Mouse (Mus musculus): ENCODE results near the gene Cav3. TPM values are rescaled to one million over a fixed set of nuclear protein-coding genes. Genes with fewer than 3 reads are reported as not detected.

Cav3 gene
- polyA plus RNA-seq, 1 experiment from 2014 or later = 0.16 TPM

- WGBS = 91% methylated on average over 3 of the region's 3 CpGs
- peaks cover 25% of the 10 kb centered on the region for H3K4me1 ChIP-seq
- no peak for DNase-seq (ENCODE audit: low spot score)
Observed at GRCm38 (mm10) chr6:112498716-112499115, 39.4 kb downstream of the Cav3 start.

GRCm38 (mm10) chr6:112499456-112499855 is 40.2 kb downstream of the Cav3 start:
- no peaks in the 10 kb centered on the region for H3K36me3 ChIP-seq
- WGBS = 90% methylated on average over 2 of the region's 2 CpGs
- H3K4me3 ChIP-seq = no peak overlapping the region
- DNase-seq (ENCODE audit: low spot score) = no peak
- no peaks in the 10 kb centered on the region for H3K27me3 ChIP-seq (ENCODE audit: low read depth, poor library complexity, severe bottlenecking)
- H3K4me1 ChIP-seq = peaks cover 23% of the 10 kb centered on the region
- no peaks in the 10 kb centered on the region for H3K9me3 ChIP-seq (replicated peaks)
- H3K27ac ChIP-seq = no peak overlapping the region

More at GRCm38 (mm10) chr6:112498716-112499115, 39.4 kb downstream of the Cav3 start:
- Histone ChIP-seq H3K36me3 (no peaks in the 10 kb centered on the region), H3K9me3 (replicated peaks) (no peaks in the 10 kb centered on the region), H3K27ac (no peak overlapping the region), H3K27me3 (ENCODE audit: low read depth, poor library complexity, severe bottlenecking) (no peaks in the 10 kb centered on the region), H3K4me3 (no peak overlapping the region)

- H3K27me3 ChIP-seq (ENCODE audit: low read depth, poor library complexity, severe bottlenecking) = no peaks in the 10 kb centered on the region
- H3K27ac ChIP-seq = no peak overlapping the region
- 70% methylated on average over 2 of the region's 2 CpGs for WGBS
Observed at GRCm38 (mm10) chr6:112501156-112501555, 41.9 kb downstream of the Cav3 start.

GRCm38 (mm10) chr6:112507617-112508016 is 48.3 kb downstream of the Cav3 start:
- Histone ChIP-seq H3K4me1 (peaks cover 18% of the 10 kb centered on the region), H3K4me3 (no peak overlapping the region), H3K27ac (no peak overlapping the region), H3K27me3 (ENCODE audit: low read depth, poor library complexity, severe bottlenecking) (no peaks in the 10 kb centered on the region), H3K36me3 (no peaks in the 10 kb centered on the region), H3K9me3 (replicated peaks) (no peaks in the 10 kb centered on the region)
- 69% methylated on average over 2 of the region's 2 CpGs for WGBS
- no peak for DNase-seq (ENCODE audit: low spot score)

More at GRCm38 (mm10) chr6:112501156-112501555, 41.9 kb downstream of the Cav3 start:
- Histone ChIP-seq H3K4me3 (no peak overlapping the region), H3K36me3 (no peaks in the 10 kb centered on the region), H3K9me3 (replicated peaks) (no peaks in the 10 kb centered on the region), H3K4me1 (peaks cover 6% of the 10 kb centered on the region)
- no peak for DNase-seq (ENCODE audit: low spot score)

- no peak overlapping the region for H3K4me3 ChIP-seq
- H3K27ac ChIP-seq = no peak overlapping the region
- H3K36me3 ChIP-seq = no peaks in the 10 kb centered on the region
- H3K27me3 ChIP-seq (ENCODE audit: low read depth, poor library complexity, severe bottlenecking) = no peaks in the 10 kb centered on the region
- WGBS = 70% methylated on average over 2 of the region's 2 CpGs
- peaks cover 18% of the 10 kb centered on the region for H3K4me1 ChIP-seq
- DNase-seq (ENCODE audit: low spot score) = no peak
- H3K9me3 ChIP-seq (replicated peaks) = no peaks in the 10 kb centered on the region
Observed at GRCm38 (mm10) chr6:112509590-112510131, 50.4 kb downstream of the Cav3 start.

- no peaks in the 10 kb centered on the region for H3K9me3 ChIP-seq (replicated peaks)
- DNase-seq (ENCODE audit: low spot score) = no peak
- H3K27me3 ChIP-seq (ENCODE audit: low read depth, poor library complexity, severe bottlenecking) = no peaks in the 10 kb centered on the region
- H3K27ac ChIP-seq = no peak overlapping the region
- peaks cover 18% of the 10 kb centered on the region for H3K4me1 ChIP-seq
- WGBS = 28% methylated on average over 4 of the region's 4 CpGs
- no peaks in the 10 kb centered on the region for H3K36me3 ChIP-seq
- no peak overlapping the region for H3K4me3 ChIP-seq
Observed at GRCm38 (mm10) chr6:112510346-112510745, 51.0 kb downstream of the Cav3 start.

- 91% methylated on average over 6 of the region's 6 CpGs for WGBS
- Histone ChIP-seq H3K27ac (no peak overlapping the region), H3K4me1 (peaks cover 20% of the 10 kb centered on the region), H3K36me3 (no peaks in the 10 kb centered on the region), H3K27me3 (ENCODE audit: low read depth, poor library complexity, severe bottlenecking) (no peaks in the 10 kb centered on the region), H3K4me3 (no peak overlapping the region), H3K9me3 (replicated peaks) (no peaks in the 10 kb centered on the region)
- no peak for DNase-seq (ENCODE audit: low spot score)
Observed at GRCm38 (mm10) chr6:112514591-112514990, 55.3 kb downstream of the Cav3 start.

- Histone ChIP-seq H3K4me3 (no peak overlapping the region), H3K36me3 (no peaks in the 10 kb centered on the region), H3K9me3 (replicated peaks) (no peaks in the 10 kb centered on the region), H3K27me3 (ENCODE audit: low read depth, poor library complexity, severe bottlenecking) (no peaks in the 10 kb centered on the region), H3K27ac (no peak overlapping the region), H3K4me1 (peaks cover 7% of the 10 kb centered on the region)
- no peak for DNase-seq (ENCODE audit: low spot score)
- 42% methylated on average over 1 of the region's 1 CpGs for WGBS
Observed at GRCm38 (mm10) chr6:112516496-112516895, 57.2 kb downstream of the Cav3 start.

- Histone ChIP-seq H3K4me3 (no peak overlapping the region), H3K27me3 (ENCODE audit: low read depth, poor library complexity, severe bottlenecking) (no peaks in the 10 kb centered on the region), H3K4me1 (peaks cover 7% of the 10 kb centered on the region), H3K27ac (no peak overlapping the region), H3K9me3 (replicated peaks) (no peaks in the 10 kb centered on the region), H3K36me3 (no peaks in the 10 kb centered on the region)
- 85% methylated on average over 3 of the region's 3 CpGs for WGBS
- no peak for DNase-seq (ENCODE audit: low spot score)
Observed at GRCm38 (mm10) chr6:112517572-112517971, 58.3 kb downstream of the Cav3 start.

GRCm38 (mm10) chr6:112517991-112518390 is 58.7 kb downstream of the Cav3 start:
- Histone ChIP-seq H3K9me3 (replicated peaks) (no peaks in the 10 kb centered on the region), H3K4me3 (no peak overlapping the region), H3K4me1 (peaks cover 7% of the 10 kb centered on the region), H3K27me3 (ENCODE audit: low read depth, poor library complexity, severe bottlenecking) (no peaks in the 10 kb centered on the region), H3K36me3 (no peaks in the 10 kb centered on the region), H3K27ac (no peak overlapping the region)
- no peak for DNase-seq (ENCODE audit: low spot score)
- WGBS = 84% methylated on average over 3 of the region's 3 CpGs

Other genes with a start within 250 kb of the Cav3 start
- gene Lmcd1, start 185.7 kb upstream of the Cav3 start, polyA plus RNA-seq (2016; fragmentation: Nextera tagmentation; extraction: Ambion mirVana) = 5.0 and 6.0 TPM in 2 replicates
- gene Ssu2, start 71.5 kb upstream of the Cav3 start, polyA plus RNA-seq (2016; fragmentation: Nextera tagmentation; extraction: Ambion mirVana) = 2.0 and 2.4 TPM in 2 replicates
- 0.09 and 0.13 TPM in 2 replicates for gene Oxtr, start 30.4 kb downstream of the Cav3 start, polyA plus RNA-seq (2016; fragmentation: Nextera tagmentation; extraction: Ambion mirVana)
- gene Rad18, start 237.2 kb downstream of the Cav3 start, polyA plus RNA-seq (2016; fragmentation: Nextera tagmentation; extraction: Ambion mirVana) = 55.0 and 59.0 TPM in 2 replicates

Data from limb, embryonic 10.5 days (tissue).